Mouse (Mus musculus) stomach, postnatal 0 days (tissue): ENCODE data around the gene Hnrnpr.

Source experiments
- CTCF ChIP-seq: IDR thresholded peaks from 2 replicates; pipeline ENCODE4 v1.5.1; 2016; ENCODE audit warnings: antibody characterized with exemption, low read depth, mild to moderate bottlenecking, moderate library complexity
- EP300 ChIP-seq: optimal IDR thresholded peaks from 2 replicates; pipeline ENCODE3; 2016; ENCODE audit warnings: antibody characterized with exemption

GRCm38 (mm10) chr4:136367856-136368255 lies 57.1 kb downstream of the Hnrnpr start:
- TF ChIP-seq CTCF (no peak), EP300 (no peak)
